Mouse (Mus musculus) frontal cortex, postnatal 25 days (tissue): ENCODE results near the gene Nfib.

Experiments
- DNase-seq, 2 experiments: peaks; one replicate each; pipeline ENCODE4 v3.0.0; 2022; ENCODE audit warnings: low spot score in 2 of 2

Gene Nfib

DNA sequence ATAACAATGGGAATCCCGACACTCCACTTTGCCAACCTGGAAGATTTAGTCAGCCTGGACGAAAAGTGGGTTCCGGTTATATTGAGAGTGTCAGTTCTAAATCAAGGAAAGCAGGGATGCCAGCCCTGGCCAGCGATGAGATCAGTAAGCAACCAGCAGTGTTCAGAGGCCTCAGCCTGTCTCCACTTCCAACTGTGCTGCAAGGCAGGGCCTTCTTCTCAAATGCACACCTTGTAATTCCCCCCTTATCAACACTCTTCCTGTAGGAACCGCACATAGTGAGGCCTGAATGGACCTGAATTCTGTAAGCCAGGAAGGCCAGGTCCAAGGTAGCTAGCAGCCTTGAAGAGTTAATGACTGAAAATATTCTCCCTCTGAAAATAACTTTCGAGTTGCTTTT lies 239.4 kb downstream of the Nfib start:
- DNase-seq: no peak

DNA sequence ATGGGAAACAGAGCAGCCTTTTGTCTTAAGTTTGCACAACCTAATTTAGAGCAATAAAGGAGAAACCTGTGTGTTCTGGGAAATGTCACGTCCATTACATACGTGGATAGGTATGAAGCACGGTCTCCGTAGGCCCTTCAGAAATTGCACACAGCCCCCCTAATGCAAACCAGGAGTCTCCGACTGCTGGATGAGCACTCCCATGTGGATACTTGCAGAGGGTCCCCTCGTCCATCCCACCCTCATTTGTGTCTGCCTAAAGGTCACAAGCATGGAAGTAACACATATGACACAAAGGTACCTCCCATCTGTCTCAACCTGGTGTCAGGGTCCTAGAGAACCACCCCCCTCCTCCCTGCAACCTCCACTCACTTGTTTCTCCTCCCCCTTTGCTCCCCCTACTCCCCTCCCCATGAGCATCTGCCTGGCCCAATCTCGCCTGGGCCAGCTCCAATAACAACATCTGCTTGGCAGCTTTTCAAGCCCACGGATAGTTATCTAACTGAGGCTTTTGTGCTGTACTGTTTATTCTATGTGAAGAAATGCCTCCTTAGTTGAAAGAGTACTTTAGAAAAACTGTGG lies 241.4 kb downstream of the Nfib start:
- no peak for DNase-seq

DNA sequence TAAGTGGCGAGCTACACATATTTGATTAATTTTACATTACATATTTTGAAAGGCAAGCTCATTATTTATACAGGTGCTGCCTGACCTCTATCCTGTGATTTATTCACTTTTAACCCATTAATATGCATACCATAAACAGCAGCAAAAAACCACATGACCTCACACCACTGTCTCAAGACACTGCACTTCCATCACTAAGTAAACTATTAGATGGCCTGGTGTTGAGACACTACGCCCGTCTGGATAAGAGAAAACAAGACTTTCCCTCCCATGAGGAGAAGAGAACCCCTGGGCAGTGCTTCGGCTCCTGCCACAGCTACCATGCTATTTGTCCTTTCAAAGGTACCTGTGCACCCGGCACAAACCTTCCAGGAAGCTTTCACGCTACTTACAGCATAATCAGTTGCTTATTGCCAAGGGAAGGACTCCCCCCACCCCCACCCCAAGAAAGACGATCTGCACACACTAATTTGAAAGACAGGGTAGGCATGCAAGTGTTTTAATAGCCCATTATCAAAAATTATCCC lies 242.3 kb downstream of the Nfib start:
- DNase-seq: no peak

DNA sequence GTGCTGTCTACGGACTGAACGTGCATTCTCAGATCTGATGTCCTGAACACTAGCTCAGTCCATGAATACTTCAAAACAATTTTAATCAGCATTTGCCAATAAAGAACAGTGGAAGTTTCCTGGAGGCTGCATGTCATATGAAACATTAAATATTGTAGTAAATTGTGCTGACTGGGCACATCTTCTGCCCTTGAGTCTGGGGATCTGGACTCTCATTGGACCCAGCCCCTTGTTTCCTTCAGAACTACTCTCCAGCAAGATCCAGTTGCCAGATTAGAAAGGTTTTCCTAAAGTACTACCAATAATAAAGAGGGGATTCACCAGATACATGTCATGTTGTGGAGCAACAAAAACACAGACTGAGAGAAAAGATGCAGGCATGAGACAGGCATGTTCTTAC lies 243.9 kb downstream of the Nfib start:
- DNase-seq: no peak

DNA sequence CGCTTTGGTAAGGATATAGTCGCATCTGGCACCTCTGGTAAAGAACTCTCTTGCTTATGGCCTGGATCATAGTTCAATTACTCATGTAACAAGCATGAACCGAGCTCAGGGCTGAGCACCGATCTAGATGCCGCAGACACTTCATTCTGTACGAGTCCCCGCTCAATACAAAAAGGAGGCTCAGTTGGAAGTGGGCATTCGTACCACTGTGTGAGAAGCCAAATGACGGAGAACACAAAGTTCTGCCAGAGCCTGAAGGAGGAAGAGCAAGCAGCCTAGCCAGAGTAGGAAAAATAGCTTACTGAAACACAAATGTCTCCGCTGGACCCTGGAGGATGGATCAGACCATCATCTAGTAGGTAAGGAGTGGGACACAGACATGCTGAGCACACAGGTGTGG lies 246.7 kb downstream of the Nfib start:
- DNase-seq: no peak

DNA sequence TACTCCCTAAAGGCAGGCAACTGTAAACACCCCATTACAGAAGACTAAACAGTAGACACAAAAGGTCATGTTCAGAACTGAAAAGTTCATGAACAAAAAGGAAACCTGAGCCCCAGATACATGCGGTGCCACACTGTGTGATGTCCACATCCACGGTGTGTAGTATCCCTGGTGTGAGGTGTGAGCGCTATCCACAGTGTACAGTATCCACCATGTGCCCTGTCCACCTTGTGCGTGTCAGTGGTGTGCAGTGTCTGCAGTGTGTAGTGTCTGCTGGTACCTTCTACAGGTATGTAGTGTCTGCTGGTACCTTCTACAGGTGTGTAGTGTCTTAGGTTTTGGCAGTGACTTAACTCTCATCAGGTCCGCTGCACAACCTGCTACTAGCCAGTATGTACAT lies 248.6 kb downstream of the Nfib start:
- no peak for DNase-seq

DNA sequence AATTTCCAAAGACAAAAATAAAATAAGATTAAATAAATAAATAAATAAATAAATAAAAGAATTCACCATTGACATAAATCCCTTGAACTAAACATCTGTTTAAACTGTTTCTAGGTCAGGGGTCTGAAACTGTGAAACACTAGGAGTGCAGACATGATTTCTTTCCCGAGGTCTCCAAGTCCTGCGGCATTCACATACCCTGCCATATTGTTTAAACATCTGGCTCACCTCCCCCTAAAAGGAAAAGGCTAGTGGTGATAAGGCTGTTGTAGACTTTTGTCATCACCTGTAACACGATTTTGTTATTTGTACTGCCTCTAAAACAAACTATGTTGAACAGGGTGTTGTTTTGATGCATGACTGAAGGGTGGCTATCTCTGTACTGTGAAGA lies 249.2 kb downstream of the Nfib start:
- DNase-seq: no peak

DNA sequence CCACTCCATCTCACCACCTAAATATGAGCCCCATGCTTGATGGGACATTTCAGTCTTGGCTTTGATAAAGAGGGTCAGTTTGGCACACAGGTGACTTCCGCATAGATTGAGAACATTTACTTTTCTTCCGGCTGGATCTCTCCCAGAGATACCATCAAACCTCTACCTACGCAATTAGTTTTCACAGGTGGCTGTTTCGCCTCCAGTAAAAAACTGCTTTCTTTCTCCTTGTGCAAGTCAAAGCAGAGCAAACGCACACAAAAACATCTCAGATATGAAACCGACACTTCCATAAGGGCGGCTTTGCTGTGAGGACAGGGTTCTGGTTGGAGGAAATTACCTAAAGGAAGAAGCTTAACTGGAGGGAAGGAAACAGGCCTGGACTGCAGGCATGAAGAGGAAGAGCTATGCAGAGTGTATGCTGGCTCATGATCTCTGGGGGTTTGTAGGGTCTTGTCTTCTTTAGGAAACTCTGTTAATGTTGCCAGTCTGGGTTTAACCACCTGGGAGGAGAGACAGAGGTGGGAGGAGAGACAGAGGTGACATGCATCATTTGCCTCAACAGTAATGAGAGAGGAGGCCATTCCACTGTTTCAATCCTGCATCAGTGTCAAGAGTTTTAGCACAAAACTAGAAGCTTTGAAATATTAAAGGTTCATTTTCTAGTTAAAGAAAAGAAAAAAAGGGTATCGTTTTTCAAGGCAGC lies 249.8 kb downstream of the Nfib start:
- DNase-seq: no peak

DNA sequence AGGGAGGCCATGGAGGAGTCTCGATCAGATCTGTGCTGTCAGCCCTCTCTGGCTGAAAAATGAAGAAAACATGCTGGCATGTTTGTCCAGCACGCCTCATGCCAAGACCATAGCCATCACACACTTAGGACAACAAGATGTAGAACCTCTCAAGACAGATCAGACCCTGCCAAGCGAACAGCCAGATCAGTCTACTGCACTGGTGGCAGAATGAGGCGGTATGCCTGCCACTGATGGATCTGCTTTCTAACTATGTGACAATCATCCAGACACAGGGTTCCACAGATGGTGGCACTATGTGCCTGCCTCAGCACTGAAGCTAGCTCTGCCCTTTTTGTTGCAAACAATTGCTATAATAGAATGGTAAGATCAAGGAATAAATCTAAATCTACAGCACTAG lies 250.6 kb downstream of the Nfib start:
- DNase-seq: no peak

DNA sequence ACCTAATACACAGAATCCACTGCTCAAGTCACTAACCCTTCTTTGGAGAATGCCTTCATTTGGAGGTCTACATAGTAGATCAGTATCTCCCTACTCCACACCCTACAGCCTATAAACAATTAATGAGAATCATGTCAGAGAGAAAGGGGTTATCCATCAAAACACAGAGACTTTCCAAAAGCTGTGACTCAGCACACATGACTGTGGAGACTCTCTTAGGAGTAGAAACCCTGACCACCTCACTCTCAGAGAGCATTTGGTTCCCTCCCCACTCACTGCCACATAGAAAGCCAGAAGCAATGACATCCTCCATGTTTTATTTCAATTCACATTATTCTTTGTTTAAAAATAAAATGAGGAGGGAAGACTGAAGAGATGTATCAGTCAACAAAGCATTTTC lies 252.2 kb downstream of the Nfib start:
- DNase-seq: no peak

DNA sequence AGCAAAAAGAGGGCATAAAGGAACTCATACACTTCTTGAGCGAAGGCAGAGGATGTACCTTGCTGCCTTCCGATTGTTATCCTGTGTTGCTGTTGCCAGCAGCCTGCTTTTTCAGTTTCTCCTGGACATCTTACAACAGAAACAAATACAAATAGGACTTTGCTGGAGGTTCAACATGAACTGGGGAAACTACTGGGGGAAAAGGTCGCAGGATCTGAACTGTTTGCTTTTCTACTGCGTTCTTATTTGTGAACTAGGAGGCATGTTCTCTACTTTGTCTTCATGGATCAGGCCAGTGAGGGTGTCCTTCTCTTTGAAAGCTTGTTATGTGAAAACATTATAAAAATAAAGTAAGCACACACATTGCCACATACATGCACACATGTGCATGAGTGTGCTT lies 252.6 kb downstream of the Nfib start:
- DNase-seq: no peak

DNA sequence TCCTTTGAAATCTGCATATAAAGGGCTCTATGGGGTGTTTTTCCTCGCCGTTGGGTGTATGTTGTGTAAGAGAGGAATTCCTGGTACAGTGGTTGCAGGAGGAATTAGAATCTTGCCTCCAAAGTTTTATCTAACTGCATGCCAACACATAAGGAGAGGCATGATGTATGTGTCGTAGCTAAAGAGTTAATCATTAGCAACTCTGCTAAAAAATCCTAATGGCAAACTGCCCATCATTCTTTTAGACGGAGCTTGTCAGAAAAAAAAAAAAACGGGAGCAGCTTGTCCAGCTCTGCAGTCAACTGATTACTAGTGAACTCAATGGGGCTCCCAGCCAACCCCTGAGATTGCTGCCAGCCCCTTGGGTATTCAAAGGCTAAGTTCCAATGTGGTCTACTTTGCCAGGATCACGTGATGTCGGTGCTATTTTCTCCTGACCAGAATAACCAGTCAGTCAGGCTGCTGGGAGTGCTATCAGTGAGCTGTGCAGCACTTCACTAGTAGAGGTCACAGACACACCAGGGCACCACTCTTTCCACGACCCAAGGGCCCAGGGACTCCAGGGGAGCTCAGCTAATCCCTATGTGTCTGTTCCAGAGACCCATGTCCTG lies 258.4 kb downstream of the Nfib start:
- peak; percentile 25 to 53 for DNase-seq

DNA sequence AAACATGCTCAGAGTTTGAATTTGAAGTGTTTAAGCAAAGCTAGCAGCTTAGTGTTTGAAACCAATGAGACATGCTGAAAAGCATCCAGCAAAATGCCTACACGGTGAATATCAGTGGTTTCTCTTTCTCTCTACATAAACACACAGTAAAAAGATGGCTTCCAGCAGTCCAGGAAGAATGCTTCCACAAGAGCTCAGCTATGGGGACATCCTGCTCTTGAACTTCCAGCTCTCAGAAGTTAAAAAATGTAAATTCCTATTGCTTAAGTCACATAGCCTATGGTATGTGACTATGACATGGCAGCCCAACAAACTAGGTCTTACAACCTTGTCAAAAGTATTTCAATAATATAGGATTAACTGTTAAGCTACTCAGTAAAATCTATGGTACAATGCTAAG lies 261.5 kb downstream of the Nfib start:
- no peak for DNase-seq

DNA sequence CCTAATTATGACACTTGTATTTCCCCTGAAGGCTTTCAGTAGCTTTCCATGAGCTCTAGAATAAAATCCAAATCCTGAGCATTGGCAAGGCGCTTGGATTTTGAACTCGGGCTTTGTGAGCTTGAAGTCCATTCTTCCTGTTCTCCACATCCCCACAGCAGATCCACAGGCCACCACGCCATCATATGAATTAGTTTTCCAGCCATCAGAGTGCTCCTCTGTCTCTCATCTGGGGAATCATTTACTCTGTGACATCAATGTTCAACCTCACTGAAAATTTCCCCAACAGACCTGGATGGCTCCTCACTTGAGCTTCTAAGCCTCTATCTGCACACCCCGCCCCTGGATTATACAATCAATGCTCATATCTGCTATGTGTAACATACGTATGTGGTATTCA lies 262.1 kb downstream of the Nfib start:
- DNase-seq: no peak

DNA sequence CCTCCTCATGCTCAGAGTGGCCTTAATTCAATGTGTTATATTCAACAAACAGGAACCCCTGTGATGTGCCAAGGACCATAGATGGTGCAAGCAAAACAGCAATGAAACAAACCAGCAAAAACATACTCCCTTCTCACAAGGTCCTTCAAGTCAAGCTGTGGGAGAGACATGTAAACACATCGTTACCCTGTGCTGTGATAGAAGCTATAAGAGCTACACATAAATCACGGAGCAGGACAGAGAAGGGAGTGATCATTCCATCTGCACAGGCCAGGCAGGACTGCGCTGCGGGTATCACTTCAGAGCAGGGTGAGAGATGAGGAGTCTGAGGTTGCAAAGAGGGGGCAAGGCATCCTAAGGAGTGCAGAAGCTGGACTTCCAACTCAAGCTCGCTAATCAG lies 262.5 kb downstream of the Nfib start:
- DNase-seq: no peak

DNA sequence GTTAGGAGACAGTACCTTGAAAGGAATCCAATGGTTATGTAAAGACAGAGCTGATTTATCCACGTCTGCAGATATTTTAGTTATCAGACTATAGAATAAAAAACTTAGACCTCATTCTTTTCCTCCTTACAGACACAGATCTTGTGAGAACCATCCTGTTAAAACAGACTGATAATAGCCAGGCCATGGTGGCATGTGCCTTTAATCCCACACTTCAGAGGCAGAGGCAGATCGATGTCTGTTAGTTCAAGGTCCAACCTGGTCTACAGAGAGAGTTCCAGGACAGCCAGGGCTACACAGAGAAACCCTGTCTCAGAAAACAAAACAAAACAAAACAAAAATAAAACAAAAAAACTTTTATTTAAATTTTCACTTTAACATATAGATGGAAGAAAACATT lies 264.9 kb downstream of the Nfib start:
- DNase-seq: no peak

DNA sequence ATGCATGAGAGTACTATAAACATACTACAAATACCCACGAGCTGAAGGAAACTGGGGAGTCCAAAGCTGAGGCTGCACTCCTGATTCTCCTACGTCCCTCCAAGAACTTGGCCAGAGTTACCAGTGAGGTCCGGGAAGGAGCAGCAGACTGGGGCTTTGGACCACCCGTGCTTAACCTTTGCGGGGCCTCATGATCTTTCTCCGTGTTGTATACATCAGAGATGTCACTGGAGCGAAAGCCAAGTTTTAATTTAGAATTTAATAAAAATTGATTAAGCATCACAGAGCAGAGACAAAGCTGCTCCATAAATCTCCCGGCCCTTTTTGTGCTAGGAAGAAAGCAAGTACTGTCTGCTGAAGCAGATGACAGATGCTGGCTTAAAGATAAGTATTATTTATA lies 265.7 kb downstream of the Nfib start:
- DNase-seq: no peak

DNA sequence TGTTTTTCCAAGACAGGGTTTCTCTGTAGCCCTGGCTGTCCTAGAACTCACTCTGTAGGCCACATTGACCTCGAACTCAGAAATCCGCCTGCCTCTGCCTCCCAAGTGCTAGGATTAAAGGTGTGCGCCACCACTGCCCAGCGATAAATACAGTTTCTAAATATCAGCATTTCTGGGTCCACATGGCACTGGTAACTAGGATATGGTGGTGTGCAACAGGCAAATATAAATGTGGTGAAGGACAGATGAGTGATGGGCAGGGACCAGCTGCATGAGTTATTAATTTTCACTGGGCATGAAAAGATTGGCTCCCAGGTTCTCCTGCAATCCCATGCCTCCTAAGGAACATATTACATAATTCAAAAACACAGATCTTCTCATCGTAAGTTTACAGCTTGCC lies 266.9 kb downstream of the Nfib start:
- no peak for DNase-seq

DNA sequence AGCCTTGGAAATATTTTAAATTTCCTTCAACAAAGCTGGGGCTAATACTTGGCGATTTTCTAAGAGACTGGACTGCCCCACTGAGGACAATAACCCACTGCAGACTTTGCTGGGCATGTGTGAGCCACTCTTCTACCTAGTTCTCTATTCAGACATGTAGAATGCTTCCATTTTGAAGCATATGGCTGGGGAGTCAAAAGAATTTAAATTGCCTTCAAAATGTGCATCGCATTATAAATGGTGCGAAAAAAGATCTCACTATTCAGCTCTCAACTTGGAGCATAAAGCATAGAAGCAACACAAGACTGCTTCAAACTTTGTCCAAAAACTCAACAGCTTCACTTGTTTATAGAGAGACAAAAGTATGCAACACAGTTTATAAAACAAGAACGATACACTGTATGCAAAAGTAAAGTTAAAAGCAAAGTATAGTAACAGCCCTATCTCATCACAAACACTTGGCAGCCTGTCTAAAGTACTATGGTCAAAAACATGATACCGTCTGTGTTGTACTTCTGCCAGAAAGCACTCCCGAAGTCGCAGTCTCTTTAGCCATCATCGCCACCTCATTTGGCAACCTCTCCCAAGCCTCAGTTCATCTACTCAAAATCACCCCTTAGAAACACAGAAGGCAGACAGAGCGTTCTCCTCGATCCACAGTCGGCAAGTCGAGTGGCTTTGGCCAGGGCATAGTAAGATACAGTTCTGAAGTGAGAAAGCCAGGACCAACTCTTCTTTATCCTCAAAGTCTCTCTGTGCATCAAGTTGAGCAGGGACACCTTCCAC lies 267.8 kb downstream of the Nfib start:
- DNase-seq: no peak

DNA sequence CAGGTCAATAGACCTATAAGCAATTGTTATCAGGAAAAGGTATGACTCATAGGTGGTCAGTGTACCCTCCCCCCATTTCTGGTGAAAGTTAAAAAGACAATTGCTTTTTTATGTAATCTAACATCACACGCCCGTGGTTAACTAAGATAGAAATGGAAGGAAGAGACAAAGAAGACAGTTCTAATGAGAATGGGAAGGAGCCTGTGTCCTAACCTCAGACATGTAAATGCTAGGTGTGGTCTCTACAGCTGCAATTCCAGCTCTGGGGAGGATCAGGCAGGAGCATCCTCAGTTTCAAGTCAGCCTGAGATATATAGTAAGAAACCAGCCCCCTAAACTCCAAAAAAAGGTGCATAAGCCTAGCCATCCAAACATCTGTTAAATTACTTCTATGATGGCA lies 268.9 kb downstream of the Nfib start:
- DNase-seq: no peak

DNA sequence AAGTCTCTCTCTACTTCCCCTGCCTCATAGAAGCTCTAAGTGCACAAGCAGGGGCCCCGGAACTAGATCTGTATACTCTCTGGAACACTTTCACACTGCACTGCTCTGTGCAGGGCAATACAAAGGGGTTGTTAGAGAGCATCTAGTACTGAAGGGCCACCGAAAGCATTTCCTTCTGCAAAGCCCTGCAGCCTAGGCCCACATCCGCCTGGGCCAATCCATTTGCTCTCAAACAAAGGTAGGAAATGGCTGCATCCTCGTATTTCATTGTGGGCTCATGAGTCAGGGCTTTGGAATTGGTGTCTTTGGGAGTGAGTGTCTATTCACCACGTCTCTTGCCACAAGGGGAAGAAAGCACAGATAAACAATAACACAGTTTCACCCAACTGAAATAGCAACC lies 269.8 kb downstream of the Nfib start:
- DNase-seq: no peak

DNA sequence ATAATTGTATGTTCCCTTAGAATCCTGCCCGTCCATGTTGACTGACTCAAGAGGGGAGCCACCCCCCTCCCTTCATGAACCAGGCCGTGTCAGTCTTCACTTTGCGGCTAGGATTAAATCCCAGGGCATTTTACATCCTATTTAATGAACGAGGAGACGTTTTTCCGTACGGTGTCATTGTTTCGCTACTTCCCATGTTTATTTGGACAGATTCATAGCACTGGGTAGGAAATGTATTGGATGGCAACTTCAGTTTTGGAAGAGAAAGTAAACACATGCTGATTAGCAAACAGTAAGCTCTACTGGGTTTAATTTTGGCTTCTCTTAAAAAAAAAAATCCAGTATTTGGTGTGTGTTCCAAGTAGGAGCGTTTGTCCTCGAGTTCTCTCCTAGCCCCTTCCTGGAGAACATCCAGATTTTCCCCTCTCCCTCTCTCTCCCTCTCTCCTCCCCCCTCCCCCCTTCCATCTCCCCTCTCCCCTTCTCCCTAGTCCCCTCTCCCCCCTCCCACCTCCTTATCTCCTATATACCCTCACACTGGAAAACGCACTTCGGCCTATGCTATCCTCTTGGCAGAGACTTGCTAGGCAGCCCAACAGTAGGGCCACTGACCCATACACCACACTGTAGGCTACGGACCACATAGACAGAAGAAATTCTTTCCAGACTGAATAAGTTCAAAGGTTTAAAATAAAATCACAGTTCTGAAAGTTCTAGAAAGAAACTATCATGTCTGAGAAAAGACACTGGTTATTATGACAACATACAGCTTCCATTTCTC lies 271.4 kb downstream of the Nfib start:
- no peak for DNase-seq
